Mouse (Mus musculus) stomach, postnatal 0 days (tissue): ENCODE data around the gene Hmgn2.

Experiments used
- CTCF ChIP-seq: IDR thresholded peaks from 2 replicates; pipeline ENCODE4 v1.5.1; 2016; ENCODE audit warnings: antibody characterized with exemption, low read depth, mild to moderate bottlenecking, moderate library complexity
- EP300 ChIP-seq: optimal IDR thresholded peaks from 2 replicates; pipeline ENCODE3; 2016; ENCODE audit warnings: antibody characterized with exemption

- TF ChIP-seq CTCF (no peak), EP300 (no peak)
These were observed 33.3 kb upstream of the Hmgn2 start for GRCm38 (mm10) chr4:134001710-134002109.
